Mouse (Mus musculus) ES-CJ7 (cell line): ENCODE measurements around the gene Ankrd53.
A peak's percentile ranks its signal among the peaks of the same experiment; 100 is the strongest.
"Not testable (repeated sequence)": the region's sequence is repeated elsewhere in the genome, so short reads cannot be mapped to it uniquely, and the experiment has no call there.

Experiments
- DNase-seq: peaks from one replicate; pipeline ENCODE4 v3.0.0; 2011; ENCODE audit warnings: low read depth, low spot score

Ankrd53 gene

DNA sequence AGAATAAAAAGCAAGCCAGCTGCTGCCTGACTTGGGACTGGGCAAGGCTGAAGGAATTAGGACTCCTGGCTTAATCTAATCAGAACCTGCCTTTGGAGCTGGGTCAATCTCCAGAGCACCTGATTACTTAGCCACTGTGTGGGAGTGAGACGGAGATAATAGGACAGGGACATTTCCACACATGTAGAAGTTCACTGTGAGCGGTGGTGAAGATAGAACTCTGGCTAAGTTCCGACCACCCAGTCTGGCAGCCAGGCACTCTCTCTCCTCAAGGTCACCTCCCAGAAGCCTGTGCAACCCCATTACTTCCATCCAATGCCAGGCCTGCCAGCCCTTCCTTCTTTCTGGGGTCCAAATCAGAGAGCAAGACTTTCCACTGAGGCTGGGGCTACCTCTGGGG, 4.5 kb downstream of the Ankrd53 start:
- DNase-seq: no peak

- DNase-seq: no peak
Observed at GRCm38 (mm10) chr6:83768485-83768884, 6.0 kb downstream of the Ankrd53 start.

DNA sequence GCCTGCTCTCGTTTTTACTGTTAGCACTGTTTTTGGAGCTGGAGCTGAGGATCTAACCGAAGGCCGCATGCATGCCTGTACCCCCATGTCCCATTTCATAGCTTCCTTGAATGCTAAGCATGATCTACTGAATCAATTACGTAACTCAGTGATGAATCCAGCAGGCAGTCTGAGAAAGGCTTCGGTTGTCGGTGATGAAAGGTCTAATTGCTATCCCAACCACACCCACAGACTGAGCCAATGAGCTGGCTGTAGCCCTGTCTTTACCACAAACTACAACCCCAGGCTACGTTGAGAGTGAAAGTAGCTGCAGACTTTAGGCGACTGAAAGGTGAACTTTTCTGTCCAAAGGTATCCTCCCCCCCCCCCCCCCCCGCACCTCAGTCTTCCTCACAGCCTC, 11.7 kb downstream of the Ankrd53 start:
- DNase-seq: no peak

- no peak for DNase-seq
Observed at GRCm38 (mm10) chr6:83774781-83775563, 12.5 kb downstream of the Ankrd53 start.

DNA sequence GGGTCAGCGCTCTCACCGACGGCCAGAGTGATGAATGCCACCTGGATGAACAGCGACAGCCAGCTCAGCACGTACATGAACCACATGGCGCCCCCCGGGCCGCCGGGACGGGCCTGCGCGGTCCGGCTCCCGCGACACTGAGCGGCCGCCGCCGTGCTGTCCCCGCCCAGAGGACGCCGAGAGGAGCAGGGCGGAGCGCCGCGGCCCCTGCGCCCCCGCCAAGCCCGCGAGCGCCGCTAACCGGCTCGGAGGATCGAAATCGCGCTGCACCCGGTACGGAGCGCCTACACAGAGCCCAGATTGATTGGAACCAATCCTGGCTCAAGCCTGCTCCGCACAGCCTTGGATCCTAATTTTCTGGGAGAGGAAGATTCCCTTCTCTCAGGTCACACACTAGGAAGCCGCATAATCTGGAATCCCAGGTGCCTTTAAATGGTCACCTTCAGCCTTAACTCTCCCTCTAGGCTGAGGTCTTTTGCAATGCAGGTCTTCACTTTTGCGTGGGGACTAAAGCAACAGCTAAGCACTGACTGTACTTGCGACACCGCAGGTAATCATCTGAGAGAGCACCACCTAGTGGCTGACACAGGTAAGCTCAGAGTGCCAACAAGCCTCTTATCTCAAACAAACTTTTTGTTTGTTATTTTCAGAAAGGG, 13.3 kb downstream of the Ankrd53 start, which contains the start of gene Tex261:
TSS of gene Tex261 (minus strand) at position 176 of the 656 bp plus-strand sequence.
- peak; percentile 95 for DNase-seq

DNA sequence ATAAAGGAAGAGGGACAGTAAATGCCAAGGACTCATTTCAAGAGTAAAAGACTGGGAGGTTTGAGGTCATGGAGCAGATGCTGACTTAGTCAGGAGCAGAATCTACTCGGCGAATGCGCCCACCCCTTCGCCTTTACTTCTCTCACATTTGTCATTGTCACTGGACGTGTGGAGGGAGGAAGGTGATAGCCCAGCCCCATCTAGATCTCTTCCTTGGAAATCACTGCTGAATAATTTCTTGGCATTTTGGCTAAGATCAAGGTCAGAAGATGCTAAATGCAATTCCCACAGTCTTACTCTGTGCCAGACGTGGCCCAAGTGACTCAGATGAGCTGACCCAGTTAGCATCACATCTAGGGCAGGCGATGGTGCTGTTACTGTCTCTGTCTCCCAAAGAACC, 15.9 kb downstream of the Ankrd53 start:
- DNase-seq: no peak

- DNase-seq: peak; percentile 75
Observed at GRCm38 (mm10) chr6:83779026-83779425, 16.6 kb downstream of the Ankrd53 start.

- no peak for DNase-seq
Observed at GRCm38 (mm10) chr6:83786426-83786825, 24.0 kb downstream of the Ankrd53 start.

DNA sequence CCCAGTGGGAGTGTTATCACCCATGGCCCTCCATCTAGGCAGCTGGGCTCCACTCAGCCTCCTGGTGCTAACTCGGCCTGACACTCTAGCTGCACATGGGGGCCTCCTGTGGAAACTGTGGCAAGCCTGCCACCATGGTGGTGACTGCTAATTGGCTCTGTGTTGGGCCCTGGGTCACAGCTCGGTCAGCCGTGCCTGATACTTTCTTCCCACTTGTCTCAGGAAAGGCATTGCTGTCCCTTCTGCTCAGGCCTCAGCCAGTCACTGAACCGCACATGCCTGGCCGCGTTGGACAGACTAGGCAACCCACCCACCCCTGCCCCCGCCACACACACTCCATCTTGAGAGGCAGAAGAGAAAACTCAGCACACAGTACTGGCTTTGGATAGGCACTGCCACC, 26.1 kb downstream of the Ankrd53 start:
- no peak for DNase-seq

GRCm38 (mm10) chr6:83790533-83790932, 28.1 kb downstream of the Ankrd53 start:
- not testable (repeated sequence) for DNase-seq

- DNase-seq: peak; percentile 28
Observed at GRCm38 (mm10) chr6:83791251-83791890, 28.9 kb downstream of the Ankrd53 start.

DNA sequence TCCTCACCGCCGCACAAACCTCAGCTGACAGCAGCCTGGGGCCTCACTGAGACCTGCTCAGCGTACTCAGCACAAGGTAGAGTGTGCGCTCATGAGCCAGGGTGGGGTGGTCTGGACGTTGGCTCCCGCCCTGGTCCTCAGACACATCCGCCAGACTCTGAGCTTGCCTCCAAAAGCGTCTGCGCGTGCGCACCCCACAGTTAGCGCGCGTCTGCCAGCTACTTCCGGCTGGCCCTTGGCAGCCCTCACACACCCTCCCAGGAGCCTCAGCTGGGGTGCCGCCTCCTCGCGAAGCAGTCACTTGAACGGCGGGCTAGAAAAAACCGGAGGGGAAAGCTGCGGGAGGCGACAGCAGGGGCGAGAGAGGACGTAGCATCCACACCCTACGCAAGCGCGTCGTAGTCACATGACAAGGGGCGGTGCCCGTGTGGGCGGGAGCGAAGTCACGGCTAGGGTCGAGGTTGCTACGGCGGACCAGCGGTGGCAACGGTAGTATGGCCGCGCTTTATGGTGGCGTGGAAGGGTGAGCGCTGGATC, 32.4 kb downstream of the Ankrd53 start, which contains the start of gene Nagk:
TSS of gene Nagk (plus strand) at position 223 of the 537 bp plus-strand sequence.
- peak; percentile 98 for DNase-seq

DNA sequence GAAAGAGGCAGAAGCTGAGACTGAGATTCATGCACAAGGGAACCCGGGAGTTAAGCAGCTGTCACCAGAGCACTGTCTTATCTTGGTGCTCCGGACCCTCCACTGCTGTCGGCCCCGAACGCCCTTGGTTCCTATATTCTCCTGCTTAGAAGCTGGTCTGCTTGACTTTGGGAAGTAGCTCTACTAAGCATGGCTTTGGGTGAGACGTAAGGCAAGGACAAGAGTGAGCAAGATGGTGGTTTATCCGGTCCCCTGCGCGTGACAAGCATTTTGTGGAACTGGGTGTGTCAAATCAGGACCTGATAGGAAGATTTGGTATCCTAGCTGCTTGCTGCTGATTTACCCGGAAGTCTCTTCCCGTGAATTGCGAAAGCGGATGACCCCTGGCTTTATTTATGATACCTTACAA, 33.1 kb downstream of the Ankrd53 start:
- DNase-seq: peak; percentile 48

DNA sequence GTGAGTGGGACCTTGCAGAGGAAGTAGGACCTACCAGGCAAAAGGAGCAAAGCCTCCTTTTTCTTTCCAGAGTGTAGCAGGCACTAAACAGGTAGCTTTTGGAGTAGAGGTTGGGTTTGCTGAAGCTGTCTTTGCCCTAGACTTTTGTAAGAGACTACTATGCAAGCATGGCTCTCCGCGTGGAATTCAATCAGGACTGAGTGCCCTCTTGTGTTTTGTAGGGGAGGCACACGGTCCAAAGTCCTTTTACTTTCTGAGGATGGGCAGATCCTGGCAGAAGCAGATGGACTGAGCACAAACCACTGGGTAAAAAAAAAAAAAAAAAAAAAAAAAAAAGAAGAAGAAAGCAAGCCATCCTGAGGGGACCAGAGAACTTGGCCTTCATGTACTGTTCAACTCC, 34.2 kb downstream of the Ankrd53 start:
- no peak for DNase-seq

DNA sequence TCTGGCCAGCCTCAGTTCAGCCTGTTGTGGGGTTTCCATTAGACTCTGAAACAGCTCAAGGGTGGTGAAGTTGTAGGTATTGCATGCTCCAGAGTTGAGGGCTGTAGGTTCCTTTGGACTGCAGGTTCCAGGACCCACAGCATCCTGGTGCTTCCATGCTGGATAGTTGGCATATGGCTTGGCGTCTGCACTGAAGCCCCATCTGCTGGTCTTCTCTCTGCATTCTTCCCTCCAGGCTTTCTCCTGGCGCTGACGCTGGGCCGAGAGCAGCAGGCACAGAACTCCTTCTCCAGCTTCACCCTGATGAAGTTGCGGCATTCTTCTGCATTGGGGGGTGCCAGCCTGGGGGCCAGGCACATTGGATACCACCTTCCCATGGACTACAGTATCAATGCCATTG, 39.6 kb downstream of the Ankrd53 start:
- no peak for DNase-seq

- no peak for DNase-seq
Observed at GRCm38 (mm10) chr6:83802846-83803245, 40.4 kb downstream of the Ankrd53 start.

DNA sequence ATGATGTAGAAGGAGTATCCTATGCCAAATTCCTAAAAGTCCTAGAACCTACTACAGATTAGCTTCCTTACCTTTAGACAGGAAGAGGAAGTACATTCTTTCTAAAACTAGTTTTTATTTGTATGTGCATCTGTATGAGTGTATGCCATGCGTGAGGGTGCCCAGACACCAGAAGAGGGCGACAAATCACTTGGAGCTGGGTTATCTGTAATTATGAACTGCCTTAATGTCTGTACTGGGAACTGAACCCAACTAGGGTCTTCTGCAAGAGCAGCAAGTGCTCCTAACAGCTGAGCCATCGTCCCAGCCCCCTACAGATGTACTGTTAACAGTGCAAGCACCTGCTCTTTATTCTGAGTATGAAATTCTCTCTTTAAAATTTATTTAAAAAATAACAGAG, 53.4 kb downstream of the Ankrd53 start:
- peak; percentile 51 for DNase-seq
